Mouse (Mus musculus): ENCODE results near the gene Arap1.
A peak's percentile ranks its signal among the peaks of the same experiment; 100 is the strongest.

Gene Arap1

DNA sequence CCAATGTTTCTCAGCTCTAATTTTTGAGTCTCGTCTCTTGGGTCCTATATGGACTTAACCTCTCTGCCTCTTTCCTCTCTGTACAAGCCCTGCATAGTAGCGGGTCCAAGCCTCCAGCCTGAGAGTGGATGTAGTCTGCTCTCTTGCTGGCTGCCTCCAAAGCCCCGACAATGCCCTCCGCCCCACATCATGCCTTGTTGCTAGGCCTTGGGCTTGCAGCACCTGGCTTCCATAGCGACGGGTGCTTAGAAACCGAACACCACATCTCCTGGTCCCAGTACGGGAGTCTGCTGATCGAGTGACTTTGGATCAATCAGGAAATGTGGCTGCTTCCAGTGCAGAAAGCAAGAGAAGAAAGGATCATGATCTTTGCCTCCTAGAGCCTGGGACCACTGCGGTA is 95.2 kb downstream of the Arap1 start:
- no peak for DNase-seq (ENCODE audit: low spot score in 2 of 2)

- no peak for DNase-seq (ENCODE audit: low spot score in 2 of 2)
Observed at GRCm38 (mm10) chr7:101444211-101444610, 96.3 kb downstream of the Arap1 start.

GRCm38 (mm10) chr7:101449855-101450254 is 102.0 kb downstream of the Arap1 start:
- no peak for DNase-seq (ENCODE audit: low spot score in 2 of 2)

DNA sequence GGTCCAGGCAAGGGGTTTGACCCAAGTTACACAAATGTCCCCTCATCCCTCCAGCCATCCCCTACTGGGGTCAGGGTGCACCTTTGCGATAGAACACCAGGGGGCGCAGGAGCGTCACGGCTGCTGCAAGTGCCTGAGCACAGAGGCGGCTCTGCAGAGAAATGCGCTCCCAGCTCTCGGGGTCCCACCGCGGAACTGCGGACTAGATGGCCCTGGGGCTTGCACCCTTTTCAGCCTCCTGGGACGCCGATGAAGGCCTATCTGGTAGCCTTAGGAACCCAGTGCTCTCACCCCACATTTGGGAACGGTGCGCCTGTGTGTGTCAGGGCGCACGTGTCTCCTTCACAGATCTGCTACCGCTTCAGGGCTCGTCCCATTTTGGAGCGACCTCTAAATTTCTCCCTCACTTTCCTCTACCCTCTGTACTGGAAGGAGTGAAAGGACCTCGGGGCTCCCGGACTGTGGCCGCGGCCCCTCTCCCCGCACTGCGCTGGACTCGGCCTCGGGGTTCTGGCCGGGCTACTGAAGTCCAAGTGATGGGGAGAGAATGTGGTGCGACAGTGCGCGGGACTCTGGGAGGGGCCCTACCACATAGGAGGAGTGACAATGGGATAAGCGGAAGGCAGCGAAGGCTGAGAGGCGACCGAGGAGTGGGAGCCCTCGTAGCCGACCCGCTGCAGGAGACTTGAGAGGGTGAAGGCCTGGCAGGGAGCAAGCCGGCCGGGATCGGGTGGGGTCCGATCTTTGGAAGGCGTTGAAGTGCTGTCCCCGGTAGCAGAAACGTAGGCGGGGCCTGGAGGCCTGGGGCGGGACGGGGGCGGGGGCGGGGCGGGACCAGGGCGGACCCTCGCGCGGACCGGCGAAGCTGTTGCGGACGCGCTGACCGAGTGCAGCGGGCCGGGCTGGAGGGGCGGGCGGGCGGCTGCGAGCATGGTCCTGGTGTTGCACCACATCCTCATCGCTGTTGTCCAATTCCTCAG is 102.8 kb downstream of the Arap1 start:
- DNase-seq (ENCODE audit: low spot score in 2 of 2), result peak; percentile 84 to 96

- no peak for DNase-seq (ENCODE audit: low spot score in 2 of 2)
Observed at GRCm38 (mm10) chr7:101452669-101453068, 104.8 kb downstream of the Arap1 start.

GRCm38 (mm10) chr7:101453296-101453695 is 105.4 kb downstream of the Arap1 start:
- no peak for DNase-seq (ENCODE audit: low spot score in 2 of 2)

GRCm38 (mm10) chr7:101453725-101454124 is 105.9 kb downstream of the Arap1 start:
- DNase-seq (ENCODE audit: low spot score in 2 of 2), result no peak

GRCm38 (mm10) chr7:101454479-101454878 is 106.6 kb downstream of the Arap1 start:
- DNase-seq (ENCODE audit: low spot score in 2 of 2), result peak in 1 of 2 experiments; percentile 13

- no peak for DNase-seq (ENCODE audit: low spot score in 2 of 2)
Observed at GRCm38 (mm10) chr7:101455141-101455540, 107.3 kb downstream of the Arap1 start.

GRCm38 (mm10) chr7:101456318-101456717 is 108.5 kb downstream of the Arap1 start:
- DNase-seq (ENCODE audit: low spot score in 2 of 2), result no peak

GRCm38 (mm10) chr7:101456789-101457188 is 108.9 kb downstream of the Arap1 start:
- peak in 1 of 2 experiments; percentile 56 for DNase-seq (ENCODE audit: low spot score in 2 of 2)

DNA sequence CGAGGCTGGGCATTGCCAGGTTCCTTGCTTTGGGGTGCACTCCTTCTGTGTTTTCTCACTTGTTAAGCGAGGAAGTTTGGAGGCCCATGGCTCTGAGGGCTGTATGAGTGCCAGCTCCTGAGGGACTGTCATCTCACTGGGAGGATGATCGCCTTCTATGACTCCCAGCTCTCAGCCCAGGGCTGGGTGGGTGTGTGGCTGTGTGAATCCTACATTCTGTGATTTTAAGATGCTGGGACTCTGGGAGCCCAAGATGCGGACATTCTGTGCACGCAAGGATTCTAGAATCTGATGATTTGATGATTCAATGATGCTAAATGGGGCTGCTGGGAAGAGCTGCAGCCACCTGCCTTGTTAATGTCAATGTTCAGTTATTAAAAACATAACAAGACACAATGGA is 109.4 kb downstream of the Arap1 start:
- peak in 1 of 2 experiments; percentile 11 for DNase-seq (ENCODE audit: low spot score in 2 of 2)

GRCm38 (mm10) chr7:101457801-101458200 is 109.9 kb downstream of the Arap1 start:
- peak in 1 of 2 experiments; percentile 14 for DNase-seq (ENCODE audit: low spot score in 2 of 2)

DNA sequence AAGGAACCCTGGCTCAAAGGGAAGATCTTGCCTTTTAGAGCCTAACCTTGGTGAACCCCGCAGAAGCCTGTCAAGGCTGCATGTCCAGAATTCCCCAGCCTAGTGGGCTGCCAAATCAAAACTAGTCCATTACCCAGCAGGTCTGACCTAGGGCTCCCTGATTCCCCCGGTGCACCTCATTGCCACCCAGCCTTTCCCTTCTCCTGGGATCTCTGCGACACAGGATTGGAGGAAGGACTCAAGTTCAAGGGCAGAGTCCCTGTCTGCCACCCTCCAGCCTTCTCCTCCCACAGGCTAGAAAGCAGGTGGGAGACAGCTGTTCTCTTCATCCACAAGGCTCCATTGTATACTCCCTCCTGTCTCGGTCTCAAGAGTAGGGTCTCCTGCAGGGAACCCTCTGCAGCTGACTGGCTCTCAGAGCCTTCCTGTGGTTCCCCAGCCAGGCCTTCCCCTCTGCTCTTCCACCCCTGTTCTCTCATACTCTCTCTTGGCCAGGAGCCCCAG is 110.5 kb downstream of the Arap1 start:
- DNase-seq (ENCODE audit: low spot score in 2 of 2), result no peak

DNA sequence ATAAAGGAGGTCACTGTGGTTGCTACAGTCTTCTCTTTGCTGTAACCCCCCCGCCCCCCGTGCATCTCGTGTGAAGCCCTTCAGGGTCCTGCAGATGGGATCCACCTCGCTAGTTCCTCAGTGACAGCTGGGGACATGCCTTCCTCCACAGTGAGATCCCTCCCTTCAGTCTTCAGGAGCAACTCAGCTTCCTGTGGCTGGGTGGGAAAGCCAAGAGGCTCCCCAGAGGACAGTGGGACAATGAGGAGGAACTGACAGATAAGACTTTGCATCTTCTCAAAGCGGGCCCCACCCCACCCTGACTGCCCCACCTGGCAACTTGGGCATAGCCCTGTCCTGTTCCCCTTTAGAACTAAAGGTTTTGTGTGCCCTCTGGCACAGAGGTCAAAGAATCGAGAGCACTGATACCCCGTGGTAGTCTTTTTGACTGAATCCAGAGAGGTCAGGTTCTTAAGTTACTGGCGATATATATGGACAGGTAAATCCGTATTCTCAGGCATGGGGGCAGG is 111.5 kb downstream of the Arap1 start:
- peak in 1 of 2 experiments; percentile 39 for DNase-seq (ENCODE audit: low spot score in 2 of 2)

GRCm38 (mm10) chr7:101459923-101460607 is 112.2 kb downstream of the Arap1 start:
- no peak for DNase-seq (ENCODE audit: low spot score in 2 of 2)

DNA sequence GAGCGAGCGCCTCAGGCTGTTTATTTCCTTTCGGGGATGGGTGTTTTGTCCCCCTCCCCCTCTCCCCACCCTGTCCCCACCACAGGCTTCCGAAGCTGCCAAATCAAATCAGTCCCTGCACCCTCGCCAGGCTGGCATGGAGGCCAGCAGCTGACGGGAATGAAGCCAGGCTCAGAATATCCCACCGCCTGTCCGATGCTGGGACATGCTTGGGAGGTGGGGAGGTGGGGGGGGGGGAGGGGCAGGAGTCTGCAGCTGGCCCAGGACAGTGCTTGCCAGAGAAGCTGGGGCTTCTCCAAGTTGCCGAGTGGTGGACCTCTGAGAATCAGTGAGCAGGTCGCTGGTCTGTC is 112.7 kb downstream of the Arap1 start:
- DNase-seq (ENCODE audit: low spot score in 2 of 2), result no peak

GRCm38 (mm10) chr7:101461571-101461970 is 113.7 kb downstream of the Arap1 start:
- no peak for DNase-seq (ENCODE audit: low spot score in 2 of 2)
